Mouse (Mus musculus) lung, embryonic 14.5 days (tissue): ENCODE results near the gene Postn. TPM values are rescaled to one million over a fixed set of nuclear protein-coding genes. Genes with fewer than 3 reads are reported as not detected.

Source experiments
- ATAC-seq: fragments of 200-750 bp; cut with Nextera tagmentation; 2 replicates; pipeline ENCODE4 v1.8.0; 2017; ENCODE audit warnings: mild to moderate bottlenecking, moderate TSS enrichment, moderate library complexity; ENCODE audit not compliant: insufficient read depth
- DNase-seq: peaks from one replicate; pipeline ENCODE4 v3.0.0-alpha.2; 2015
- H3K27ac ChIP-seq: fragments of 300-500 bp; sonication (generic); 2 replicates; pipeline ENCODE4 v1.5.1; 2014; ENCODE audit warnings: low read depth, mild to moderate bottlenecking, moderate library complexity
- H3K27me3 ChIP-seq: fragments of 300-500 bp; sonication (generic); 2 replicates; pipeline ENCODE4 v1.6.1; 2014; ENCODE audit warnings: low read length, control low read depth; ENCODE audit not compliant: insufficient read depth
- H3K36me3 ChIP-seq: fragments of 300-500 bp; sonication (generic); 2 replicates; pipeline ENCODE4 v1.6.1; 2014; ENCODE audit warnings: control low read depth; ENCODE audit not compliant: insufficient read depth
- H3K4me1 ChIP-seq: fragments of 300-500 bp; sonication (generic); 2 replicates; pipeline ENCODE4 v1.6.1; 2014; ENCODE audit warnings: antibody characterized with exemption, control low read depth; ENCODE audit not compliant: insufficient read depth
- H3K4me2 ChIP-seq: fragments of 300-500 bp; sonication (generic); 2 replicates; pipeline ENCODE4 v1.6.1; 2014; ENCODE audit warnings: mild to moderate bottlenecking
- H3K4me3 ChIP-seq: fragments of 300-500 bp; sonication (generic); 2 replicates; pipeline ENCODE4 v1.5.1; 2014; ENCODE audit warnings: low read depth, low read length
- H3K9ac ChIP-seq: fragments of 300-500 bp; sonication (generic); 2 replicates; pipeline ENCODE4 v1.6.1; 2014
- H3K9me3 ChIP-seq: fragments of 300-500 bp; sonication (generic); 2 replicates; pipeline ENCODE4 v1.6.1; 2016; ENCODE audit warnings: low read depth, low read length, control low read depth
- CTCF ChIP-seq: IDR thresholded peaks from 2 replicates; pipeline ENCODE4 v1.5.1; 2016; ENCODE audit warnings: antibody characterized with exemption, low read depth
- WGBS: fragments of 180-500 bp; shearing (Covaris S2); extraction: QIAGEN DNeasy Blood & Tissue Kit; methylation state at CpG from one replicate; pipeline ENCODE4 v1.1.7; 2014; 5-methylcytosine and 5-hydroxymethylcytosine counted together
- polyA plus RNA-seq: library from polyadenylated mRNA; unstranded; fragments of >200 nt; fragmentation: Nextera tagmentation; extraction: Ambion mirVana; gene quantifications from 2 replicates; pipeline ENCODE4 v1.2.1, GENCODE M21; 2014

Postn gene
- polyA plus RNA-seq, 1 experiment from 2014 or later, result 53.5 TPM

DNA sequence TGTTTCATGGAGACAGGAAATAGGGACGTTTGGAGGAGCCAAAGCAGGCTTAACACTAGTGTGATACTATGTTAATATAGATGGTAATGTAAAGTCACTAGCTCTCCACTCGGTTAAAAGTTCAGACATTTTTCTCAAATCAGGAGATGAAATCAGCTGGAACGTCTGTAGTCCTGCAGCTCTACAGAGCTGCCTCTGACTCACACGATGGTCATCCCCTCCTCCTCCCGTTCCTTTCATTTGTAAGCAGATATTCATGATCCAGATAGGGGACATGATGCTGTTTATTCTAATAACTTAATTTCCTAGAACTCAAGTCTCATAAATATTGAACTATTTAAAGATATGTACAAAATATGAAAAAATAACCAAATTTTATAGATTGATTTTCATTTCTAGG, 40.8 kb downstream of the Postn start:
- H3K27ac ChIP-seq, result no peak overlapping the region
- H3K36me3 ChIP-seq, result no peaks in the 10 kb centered on the region
- ATAC-seq (no peak), DNase-seq (no peak)
- H3K4me3 ChIP-seq, result no peak overlapping the region
- no peaks in the 10 kb centered on the region for H3K27me3 ChIP-seq
- 78% methylated on average over 5 of the region's 5 CpGs for WGBS
- TF ChIP-seq CTCF, result no peak
- no peaks in the 10 kb centered on the region; the same call in 1 of the 2 replicates for H3K4me1 ChIP-seq
- H3K9me3 ChIP-seq, result no peaks in the 10 kb centered on the region
- H3K9ac ChIP-seq, result no peak overlapping the region
- H3K4me2 ChIP-seq, result no peak overlapping the region

DNA sequence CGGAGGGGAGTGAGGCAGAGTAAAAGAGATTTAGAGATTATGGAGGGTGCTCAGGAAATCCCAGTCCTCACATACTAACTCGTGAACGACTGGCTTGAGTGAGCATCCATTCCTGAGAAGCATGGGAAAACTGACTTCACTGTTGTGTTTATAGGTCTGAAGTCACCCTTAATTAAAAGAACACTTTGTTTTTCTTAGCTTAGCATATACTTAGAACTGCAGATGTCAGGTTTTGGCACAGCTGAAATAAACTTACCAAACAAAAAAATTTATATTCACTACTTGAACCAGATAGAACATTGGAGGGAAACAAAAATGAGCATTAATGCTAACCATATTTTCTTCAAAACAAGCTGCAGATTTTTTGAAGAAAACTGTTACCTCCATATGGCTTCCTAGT, 42.9 kb downstream of the Postn start:
- Histone ChIP-seq H3K4me1 (no peaks in the 10 kb centered on the region; the same call in 1 of the 2 replicates), H3K9ac (no peak overlapping the region), H3K9me3 (no peaks in the 10 kb centered on the region), H3K4me2 (no peak overlapping the region), H3K27me3 (no peaks in the 10 kb centered on the region), H3K27ac (no peak overlapping the region), H3K36me3 (no peaks in the 10 kb centered on the region), H3K4me3 (no peak overlapping the region)
- no peak for DNase-seq
- ATAC-seq, result no peak
- WGBS, result 47% methylated on average over 3 of the region's 3 CpGs
- no peak for TF ChIP-seq CTCF

DNA sequence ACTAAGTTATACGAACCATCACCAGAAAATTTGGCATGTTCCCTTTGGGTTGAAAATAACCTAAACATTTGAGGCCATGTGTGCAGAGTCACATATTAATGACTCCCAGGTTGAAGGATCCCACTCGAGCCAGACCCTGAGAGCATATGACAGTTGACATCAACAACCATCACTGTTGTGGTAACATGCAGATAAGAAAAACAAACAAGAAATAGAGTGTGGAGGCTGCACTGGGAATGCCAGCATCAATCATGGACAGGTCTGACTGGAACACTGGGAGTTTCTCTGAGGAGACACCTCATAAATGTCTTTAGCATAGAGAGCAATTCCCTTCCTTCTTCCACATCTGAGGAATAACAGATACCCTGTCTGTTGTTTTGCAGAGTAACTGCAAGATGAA, 45.7 kb downstream of the Postn start:
- Histone ChIP-seq H3K4me1 (no peaks in the 10 kb centered on the region; the same call in 1 of the 2 replicates), H3K9ac (no peak overlapping the region), H3K4me3 (no peak overlapping the region), H3K36me3 (no peaks in the 10 kb centered on the region), H3K27ac (no peak overlapping the region), H3K9me3 (no peaks in the 10 kb centered on the region), H3K4me2 (no peak overlapping the region), H3K27me3 (no peaks in the 10 kb centered on the region)
- WGBS, result 12% methylated on average over 2 of the region's 2 CpGs
- TF ChIP-seq CTCF, result no peak
- DNase-seq, result peak; percentile 65
- peak; percentile 91 for ATAC-seq

DNA sequence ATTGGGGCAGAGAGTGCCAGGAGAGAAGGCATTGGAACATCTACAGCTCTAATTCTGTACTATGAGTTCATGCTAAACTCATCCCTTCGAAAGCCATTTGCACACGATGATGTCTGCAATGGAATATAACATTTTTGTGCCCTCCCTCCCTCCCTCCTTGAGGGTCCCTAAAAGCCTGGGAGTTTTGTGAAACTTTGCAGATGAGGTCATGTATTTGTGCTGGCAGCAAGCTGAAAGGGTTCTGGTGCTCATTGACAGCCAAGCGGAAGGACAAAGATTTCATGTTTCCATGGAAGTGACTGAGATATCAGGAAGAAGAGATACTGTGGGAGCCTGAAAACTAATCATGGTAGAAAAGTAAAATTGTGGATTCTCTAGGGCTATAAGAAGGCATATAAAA, 50.1 kb downstream of the Postn start:
- H3K27ac ChIP-seq, result no peak overlapping the region

GRCm38 (mm10) chr3:54412885-54413583, 52.1 kb downstream of the Postn start:
- no peak for TF ChIP-seq CTCF
- no peak overlapping the region for H3K27ac ChIP-seq
- ATAC-seq (no peak), DNase-seq (no peak)
- no peaks in the 10 kb centered on the region for H3K9me3 ChIP-seq
- no peaks in the 10 kb centered on the region for H3K27me3 ChIP-seq
- 70% methylated on average over 7 of the region's 7 CpGs for WGBS
- H3K9ac ChIP-seq, result no peak overlapping the region
- no peaks in the 10 kb centered on the region for H3K4me1 ChIP-seq
- no peaks in the 10 kb centered on the region for H3K36me3 ChIP-seq
- no peak overlapping the region for H3K4me3 ChIP-seq
- H3K4me2 ChIP-seq, result no peak overlapping the region

More for the DNA sequence above, 50.1 kb downstream of the Postn start:
- Histone ChIP-seq H3K4me1 (no peaks in the 10 kb centered on the region; the same call in 1 of the 2 replicates), H3K4me2 (no peak overlapping the region), H3K9ac (no peak overlapping the region), H3K9me3 (no peaks in the 10 kb centered on the region), H3K36me3 (no peaks in the 10 kb centered on the region), H3K27me3 (no peaks in the 10 kb centered on the region), H3K4me3 (no peak overlapping the region)
- WGBS, result 73% methylated on average over 3 of the region's 3 CpGs
- TF ChIP-seq CTCF, result no peak
- no peak for DNase-seq
- ATAC-seq, result no peak

DNA sequence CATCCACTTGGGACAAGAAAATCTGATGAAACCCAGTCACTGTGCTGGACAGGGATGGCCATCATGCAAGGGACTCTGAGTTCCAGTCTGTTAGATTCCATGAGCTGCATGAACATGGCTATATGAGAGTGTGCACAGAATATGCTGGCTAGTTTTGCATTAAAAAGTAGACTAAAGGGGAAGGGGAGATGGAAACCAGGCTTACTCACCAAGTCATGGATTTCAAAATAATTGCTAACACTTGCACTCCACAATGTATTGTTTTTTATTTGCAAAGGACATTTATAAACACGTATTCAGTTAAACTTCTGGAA, 52.6 kb downstream of the Postn start:
- H3K36me3 ChIP-seq, result no peaks in the 10 kb centered on the region
- WGBS, result 57% methylated on average over 1 of the region's 1 CpGs
- TF ChIP-seq CTCF, result no peak
- ATAC-seq, result no peak
- H3K4me2 ChIP-seq, result no peak overlapping the region
- H3K27ac ChIP-seq, result no peak overlapping the region
- no peak overlapping the region for H3K4me3 ChIP-seq
- H3K9me3 ChIP-seq, result no peaks in the 10 kb centered on the region
- no peaks in the 10 kb centered on the region for H3K4me1 ChIP-seq
- no peaks in the 10 kb centered on the region for H3K27me3 ChIP-seq
- H3K9ac ChIP-seq, result no peak overlapping the region
- DNase-seq, result no peak

GRCm38 (mm10) chr3:54414386-54414785, 53.5 kb downstream of the Postn start:
- Histone ChIP-seq H3K4me2 (no peak overlapping the region), H3K4me1 (no peaks in the 10 kb centered on the region), H3K9me3 (no peaks in the 10 kb centered on the region), H3K9ac (no peak overlapping the region), H3K27ac (no peak overlapping the region), H3K4me3 (no peak overlapping the region), H3K36me3 (no peaks in the 10 kb centered on the region), H3K27me3 (no peaks in the 10 kb centered on the region)
- TF ChIP-seq CTCF, result no peak
- WGBS, result 59% methylated on average over 1 of the region's 1 CpGs
- DNase-seq (no peak), ATAC-seq (no peak)
